Mouse (Mus musculus) intestine, embryonic 14.5 days (tissue): ENCODE measurements around the gene Nsl1. TPM values are rescaled to one million over a fixed set of nuclear protein-coding genes. Genes with fewer than 3 reads are reported as not detected.
"Not testable (repeated sequence)": the region's sequence is repeated elsewhere in the genome, so short reads cannot be mapped to it uniquely, and the experiment has no call there.

Experiments used
- ATAC-seq: fragments of 200-750 bp; cut with Nextera tagmentation; replicated peaks from 2 replicates; pipeline ENCODE4 v1.8.0; 2017; ENCODE audit warnings: low read depth, moderate number of reproducible peaks, moderate TSS enrichment, moderate library complexity; ENCODE audit not compliant: low FRiP score, low TSS enrichment
- DNase-seq: peaks from one replicate; pipeline ENCODE4 v3.0.0-alpha.2; 2018; ENCODE audit warnings: low spot score
- H3K27ac ChIP-seq: fragments of 300-500 bp; sonication (generic); 2 replicates; pipeline ENCODE4 v1.5.1; 2014; ENCODE audit warnings: low read depth, mild to moderate bottlenecking, control low read depth
- H3K27me3 ChIP-seq: fragments of 300-500 bp; sonication (generic); replicated peaks from 2 replicates; pipeline ENCODE4 v1.6.1; 2014; ENCODE audit warnings: low read length, control low read depth; ENCODE audit not compliant: control insufficient read depth, insufficient read depth
- H3K36me3 ChIP-seq: fragments of 300-500 bp; sonication (generic); 2 replicates; pipeline ENCODE4 v1.6.1; 2014; ENCODE audit warnings: low read length, control low read depth; ENCODE audit not compliant: control insufficient read depth, insufficient read depth
- H3K4me1 ChIP-seq: fragments of 300-500 bp; sonication (generic); replicated peaks from 2 replicates; pipeline ENCODE4 v1.6.1; 2014; ENCODE audit warnings: low read length, control low read depth, mixed read lengths; ENCODE audit not compliant: control insufficient read depth, insufficient read depth
- H3K4me2 ChIP-seq: fragments of 300-500 bp; sonication (generic); 2 replicates; pipeline ENCODE4 v1.6.1; 2014; ENCODE audit warnings: low read length
- H3K4me3 ChIP-seq: fragments of 300-500 bp; sonication (generic); 2 replicates; pipeline ENCODE4 v1.5.1; 2014; ENCODE audit warnings: low read depth, low read length, control low read depth, mixed read lengths
- H3K9ac ChIP-seq: fragments of 300-500 bp; sonication (generic); 2 replicates; pipeline ENCODE4 v1.6.1; 2014; ENCODE audit warnings: mild to moderate bottlenecking, low read length
- H3K9me3 ChIP-seq: fragments of 300-500 bp; sonication (generic); 2 replicates; pipeline ENCODE4 v1.6.1; 2016; ENCODE audit warnings: low read length, control low read depth; ENCODE audit not compliant: control insufficient read depth
- WGBS: fragments of 180-500 bp; shearing (Covaris S2); extraction: QIAGEN DNeasy Blood & Tissue Kit; methylation state at CpG from one replicate; pipeline ENCODE4 v1.1.7; 2014; 5-methylcytosine and 5-hydroxymethylcytosine counted together
- polyA plus RNA-seq: library from polyadenylated mRNA; unstranded; fragments of >200 nt; fragmentation: Nextera tagmentation; extraction: Ambion mirVana; gene quantifications from 2 replicates; pipeline ENCODE4 v1.2.1, GENCODE M21; 2014

Nsl1 gene
- polyA plus RNA-seq, 1 experiment from 2014 or later = 20.8 TPM

GRCm38 (mm10) chr1:191026021-191026713 is 36.6 kb upstream of the Nsl1 start, which contains the start of gene Flvcr1:
TSS of gene Flvcr1 (minus strand) at chr1:191026158.
- Histone ChIP-seq H3K27me3 (no peaks in the 10 kb centered on the region), H3K4me2 (peak within 1 kb of the TSS; percentile 72), H3K9ac (peak within 1 kb of the TSS; percentile 79), H3K36me3 (peaks cover 7% of the 10 kb centered on the region; the same call in 1 of the 2 replicates), H3K27ac (peak within 1 kb of the TSS; percentile 80), H3K4me3 (peak within 1 kb of the TSS; percentile 71), H3K9me3 (no peaks in the 10 kb centered on the region), H3K4me1 (peaks cover 15% of the 10 kb centered on the region)
- peak; percentile 100 for ATAC-seq
- DNase-seq = peak; percentile 94
- under 1% methylated on average over 37 of the region's 50 CpGs for WGBS

- Histone ChIP-seq H3K4me3 (no peak overlapping the region), H3K36me3 (no peaks in the 10 kb centered on the region), H3K4me1 (peaks cover 9% of the 10 kb centered on the region; the same call in 1 of the 2 replicates), H3K9me3 (no peaks in the 10 kb centered on the region), H3K4me2 (no peak overlapping the region), H3K27me3 (no peaks in the 10 kb centered on the region), H3K27ac (no peak overlapping the region), H3K9ac (no peak overlapping the region)
- ATAC-seq (no peak), DNase-seq (no peak)
- WGBS = 72% methylated on average over 10 of the region's 10 CpGs
Observed at GRCm38 (mm10) chr1:191030182-191030581, 32.6 kb upstream of the Nsl1 start.

- 61% methylated on average over 6 of the region's 6 CpGs for WGBS
- not testable (repeated sequence) for H3K4me1 ChIP-seq, H3K27me3 ChIP-seq, H3K36me3 ChIP-seq, H3K4me2 ChIP-seq, H3K9me3 ChIP-seq, H3K4me3 ChIP-seq, DNase-seq, H3K27ac ChIP-seq, ATAC-seq, H3K9ac ChIP-seq
Observed at GRCm38 (mm10) chr1:191030922-191031425, 31.8 kb upstream of the Nsl1 start.

- Histone ChIP-seq H3K27me3 (no peaks in the 10 kb centered on the region), H3K36me3 (no peaks in the 10 kb centered on the region), H3K9ac (no peak overlapping the region), H3K9me3 (no peaks in the 10 kb centered on the region), H3K27ac (no peak overlapping the region), H3K4me3 (no peak overlapping the region), H3K4me2 (no peak overlapping the region), H3K4me1 (no peaks in the 10 kb centered on the region)
- DNase-seq = no peak
- WGBS = 40% methylated on average over 4 of the region's 4 CpGs
- ATAC-seq = no peak
Observed at GRCm38 (mm10) chr1:191035649-191036048, 27.2 kb upstream of the Nsl1 start.

- 70% methylated on average over 6 of the region's 6 CpGs for WGBS
- Histone ChIP-seq H3K36me3 (no peaks in the 10 kb centered on the region), H3K27ac (no peak within 1 kb of the TSS), H3K4me3 (no peak within 1 kb of the TSS), H3K4me2 (no peak within 1 kb of the TSS), H3K27me3 (no peaks in the 10 kb centered on the region), H3K9ac (no peak within 1 kb of the TSS), H3K9me3 (no peaks in the 10 kb centered on the region), H3K4me1 (no peaks in the 10 kb centered on the region)
- DNase-seq (no peak), ATAC-seq (no peak)
Observed at GRCm38 (mm10) chr1:191036554-191037334, 26.1 kb upstream of the Nsl1 start, which contains the start of gene Spata45. TSS of gene Spata45 (plus strand) at chr1:191036639.

GRCm38 (mm10) chr1:191037999-191038398 is 24.8 kb upstream of the Nsl1 start:
- ATAC-seq = no peak

GRCm38 (mm10) chr1:191041352-191041751 is 21.5 kb upstream of the Nsl1 start:
- Histone ChIP-seq H3K9ac (no peak overlapping the region), H3K36me3 (no peaks in the 10 kb centered on the region), H3K4me3 (no peak overlapping the region), H3K27me3 (no peaks in the 10 kb centered on the region), H3K9me3 (no peaks in the 10 kb centered on the region), H3K4me2 (no peak overlapping the region), H3K4me1 (no peaks in the 10 kb centered on the region), H3K27ac (no peak overlapping the region)
- no peak for DNase-seq
- no peak for ATAC-seq

More at GRCm38 (mm10) chr1:191037999-191038398, 24.8 kb upstream of the Nsl1 start:
- no peaks in the 10 kb centered on the region for H3K36me3 ChIP-seq
- no peaks in the 10 kb centered on the region for H3K9me3 ChIP-seq
- no peaks in the 10 kb centered on the region for H3K4me1 ChIP-seq
- WGBS = 89% methylated on average over 4 of the region's 4 CpGs
- no peak overlapping the region for H3K4me3 ChIP-seq
- no peaks in the 10 kb centered on the region for H3K27me3 ChIP-seq
- no peak overlapping the region for H3K4me2 ChIP-seq
- no peak for DNase-seq
- no peak overlapping the region for H3K27ac ChIP-seq
- no peak overlapping the region for H3K9ac ChIP-seq

- no peak for DNase-seq
- Histone ChIP-seq H3K9ac (no peak overlapping the region), H3K27ac (no peak overlapping the region), H3K4me3 (no peak overlapping the region), H3K9me3 (no peaks in the 10 kb centered on the region), H3K4me1 (no peaks in the 10 kb centered on the region), H3K27me3 (no peaks in the 10 kb centered on the region), H3K4me2 (no peak overlapping the region), H3K36me3 (no peaks in the 10 kb centered on the region)
- ATAC-seq = no peak
- WGBS = 87% methylated on average over 5 of the region's 5 CpGs
Observed at GRCm38 (mm10) chr1:191042106-191042505, 20.7 kb upstream of the Nsl1 start.
